Mouse (Mus musculus) forebrain, postnatal 0 days (tissue): ENCODE data around the gene Olfr1042. TPM values are rescaled to one million over a fixed set of nuclear protein-coding genes. Genes with fewer than 3 reads are reported as not detected.
"Not testable (repeated sequence)": the region's sequence is repeated elsewhere in the genome, so short reads cannot be mapped to it uniquely, and the experiment has no call there.

ENCODE experiments used
- ATAC-seq: fragments of 200-750 bp; cut with Nextera tagmentation; 2 replicates; pipeline ENCODE4 v1.8.0; 2017; ENCODE audit warnings: mild to moderate bottlenecking, moderate library complexity
- DNase-seq: peaks from one replicate; pipeline ENCODE4 v3.0.0-alpha.2; 2015
- H3K27ac ChIP-seq: fragments of 300-500 bp; sonication (generic); 2 replicates; pipeline ENCODE4 v1.5.1; 2014; ENCODE audit warnings: low read depth, mild to moderate bottlenecking, antibody characterized with exemption, low read length, moderate library complexity, mixed read lengths
- H3K27me3 ChIP-seq: fragments of 300-500 bp; sonication (generic); 2 replicates; pipeline ENCODE4 v1.6.1; 2014; ENCODE audit warnings: mild to moderate bottlenecking, low read length, mixed read lengths; ENCODE audit not compliant: insufficient read depth
- H3K36me3 ChIP-seq: fragments of 300-500 bp; sonication (generic); 2 replicates; pipeline ENCODE4 v1.6.1; 2014; ENCODE audit warnings: mild to moderate bottlenecking, moderate library complexity; ENCODE audit not compliant: insufficient read depth
- H3K4me1 ChIP-seq: fragments of 300-500 bp; sonication (generic); 2 replicates; pipeline ENCODE4 v1.6.1; 2014; ENCODE audit warnings: antibody characterized with exemption; ENCODE audit not compliant: insufficient read depth
- H3K4me2 ChIP-seq: fragments of 300-500 bp; sonication (generic); 2 replicates; pipeline ENCODE4 v1.6.1; 2014; ENCODE audit warnings: low read depth, mild to moderate bottlenecking, moderate library complexity
- H3K4me3 ChIP-seq: fragments of 300-500 bp; sonication (generic); 2 replicates; pipeline ENCODE4 v1.5.1; 2014; ENCODE audit warnings: low read depth, low read length, mixed read lengths
- H3K9ac ChIP-seq: fragments of 300-500 bp; sonication (generic); 2 replicates; pipeline ENCODE4 v1.6.1; 2014; ENCODE audit warnings: mild to moderate bottlenecking
- H3K9me3 ChIP-seq: fragments of 300-500 bp; sonication (generic); 2 replicates; pipeline ENCODE4 v1.6.1; 2016; ENCODE audit warnings: low read length
- CTCF ChIP-seq: sonication (generic); IDR thresholded peaks from 2 replicates; pipeline ENCODE4 v1.5.1; 2016; ENCODE audit warnings: antibody characterized with exemption, control low read depth, low read depth
- WGBS: fragments of 180-500 bp; shearing (Covaris S2); extraction: QIAGEN DNeasy Blood & Tissue Kit; methylation state at CpG from one replicate; pipeline ENCODE4 v1.1.7; 2014; 5-methylcytosine and 5-hydroxymethylcytosine counted together
- polyA plus RNA-seq: library from polyadenylated mRNA; unstranded; fragments of >200 nt; fragmentation: Nextera tagmentation; extraction: Ambion mirVana; gene quantifications from 2 replicates; pipeline ENCODE4 v1.2.1, GENCODE M21; 2015
- total RNA-seq: library from RNA; depleted of rRNA; stranded (reverse); fragments of >200 nt; gene quantifications from 2 replicates; pipeline ENCODE4 v1.2.3, GENCODE M21; 2014; rRNA removed

Gene Olfr1042
- not detected in 2 replicates for total RNA-seq
- not detected in 2 replicates for polyA plus RNA-seq

- Histone ChIP-seq H3K36me3 (no peaks in the 10 kb centered on the region), H3K27ac (no peak within 1 kb of the TSS), H3K4me1 (no peaks in the 10 kb centered on the region), H3K4me3 (no peak within 1 kb of the TSS), H3K9ac (no peak within 1 kb of the TSS), H3K4me2 (no peak within 1 kb of the TSS), H3K27me3 (no peaks in the 10 kb centered on the region), H3K9me3 (no peaks in the 10 kb centered on the region)
- WGBS: 90% methylated on average over 2 of the region's 2 CpGs
- no peak for DNase-seq
- no peak for TF ChIP-seq CTCF
- no peak for ATAC-seq
Observed at GRCm38 (mm10) chr2:86161738-86162137, at the start of gene Olfr1042. Gene Olfr1042, minus strand, starts transcription at chr2:86161838.

- DNase-seq (no peak), ATAC-seq (no peak)
- Histone ChIP-seq H3K36me3 (no peaks in the 10 kb centered on the region), H3K4me2 (no peak within 1 kb of the TSS), H3K4me1 (no peaks in the 10 kb centered on the region), H3K4me3 (no peak within 1 kb of the TSS), H3K27ac (no peak within 1 kb of the TSS), H3K9ac (no peak within 1 kb of the TSS), H3K27me3 (no peaks in the 10 kb centered on the region), H3K9me3 (no peaks in the 10 kb centered on the region)
- TF ChIP-seq CTCF: no peak
Observed at GRCm38 (mm10) chr2:86202909-86203308, 41.3 kb upstream of the Olfr1042 start, which contains the start of gene Olfr1045. Gene Olfr1045, minus strand, starts transcription at chr2:86203009.

- Histone ChIP-seq H3K4me3 (no peak overlapping the region), H3K4me2 (no peak overlapping the region), H3K9me3 (no peaks in the 10 kb centered on the region), H3K27me3 (no peaks in the 10 kb centered on the region), H3K36me3 (no peaks in the 10 kb centered on the region), H3K27ac (no peak overlapping the region), H3K9ac (no peak overlapping the region), H3K4me1 (no peaks in the 10 kb centered on the region)
- 64% methylated on average over 1 of the region's 1 CpGs for WGBS
- no peak for TF ChIP-seq CTCF
- no peak for ATAC-seq
- DNase-seq: no peak
Observed at GRCm38 (mm10) chr2:86195863-86196262, 34.2 kb upstream of the Olfr1042 start.

DNA sequence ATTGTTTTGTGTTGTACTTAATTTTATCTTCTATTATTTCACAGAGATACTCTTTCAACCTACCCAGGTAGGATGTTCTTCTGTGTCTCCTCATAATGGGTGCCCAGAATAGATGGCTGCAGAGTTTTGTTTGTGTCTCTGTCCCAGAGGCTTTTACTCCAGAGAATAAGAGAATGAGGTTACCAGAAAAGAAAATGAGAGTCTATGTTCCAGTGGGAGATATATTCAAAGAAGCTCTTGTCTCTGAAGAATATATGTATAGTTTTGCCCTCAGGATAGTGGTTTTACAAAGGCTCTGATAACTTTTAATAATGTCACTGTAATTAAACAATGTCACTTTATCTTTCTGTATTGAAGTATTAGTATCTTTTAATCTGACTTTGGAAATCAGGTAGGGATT, 23.9 kb upstream of the Olfr1042 start, which contains the start of gene Olfr52:
Gene Olfr52 (minus strand): TSS at position 101 of the 400 bp plus-strand sequence.
- ATAC-seq (no peak), DNase-seq (no peak)
- no peaks in the 10 kb centered on the region for H3K9me3 ChIP-seq
- no peaks in the 10 kb centered on the region for H3K36me3 ChIP-seq
- H3K27ac ChIP-seq: no peak within 1 kb of the TSS
- no peaks in the 10 kb centered on the region for H3K4me1 ChIP-seq
- H3K4me3 ChIP-seq: no peak within 1 kb of the TSS
- no peak within 1 kb of the TSS for H3K4me2 ChIP-seq
- TF ChIP-seq CTCF: no peak
- H3K9ac ChIP-seq: no peak within 1 kb of the TSS
- no peaks in the 10 kb centered on the region for H3K27me3 ChIP-seq

DNA sequence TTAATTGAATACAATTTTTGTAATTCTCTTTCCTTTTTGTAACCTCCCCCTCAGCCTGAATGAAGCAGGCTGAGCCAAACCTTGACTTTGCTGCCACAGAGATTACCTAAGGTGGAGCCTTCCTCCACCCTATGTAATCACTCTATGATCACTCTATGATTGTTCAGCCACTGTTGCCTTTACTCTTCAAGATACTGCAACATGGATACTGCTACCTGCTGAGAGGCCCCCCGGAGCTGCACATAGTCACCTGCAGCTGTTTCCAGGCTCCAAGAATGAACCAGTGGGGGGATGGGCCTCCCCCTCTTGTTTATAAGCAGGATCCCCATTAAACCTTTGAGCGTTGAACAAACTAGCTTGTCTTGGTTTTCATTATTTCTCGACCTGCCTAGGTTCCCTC, 18.3 kb upstream of the Olfr1042 start:
- Histone ChIP-seq H3K27ac (no peak overlapping the region), H3K36me3 (no peaks in the 10 kb centered on the region), H3K27me3 (no peaks in the 10 kb centered on the region), H3K9me3 (no peaks in the 10 kb centered on the region), H3K4me2 (no peak overlapping the region), H3K4me3 (no peak overlapping the region), H3K9ac (no peak overlapping the region), H3K4me1 (no peaks in the 10 kb centered on the region)
- WGBS: 75% methylated on average over 3 of the region's 3 CpGs
- no peak for TF ChIP-seq CTCF
- ATAC-seq: no peak
- no peak for DNase-seq

GRCm38 (mm10) chr2:86177720-86178119, 16.1 kb upstream of the Olfr1042 start, which contains the start of gene Olfr1044:
Gene Olfr1044, minus strand, starts transcription at chr2:86177820.
- TF ChIP-seq CTCF: no peak
- no peak within 1 kb of the TSS for H3K4me3 ChIP-seq
- no peak within 1 kb of the TSS for H3K27ac ChIP-seq
- H3K4me2 ChIP-seq: no peak within 1 kb of the TSS
- no peak within 1 kb of the TSS for H3K9ac ChIP-seq
- no peaks in the 10 kb centered on the region for H3K36me3 ChIP-seq
- no peaks in the 10 kb centered on the region for H3K4me1 ChIP-seq
- no peak for ATAC-seq
- H3K9me3 ChIP-seq: no peaks in the 10 kb centered on the region
- no peak for DNase-seq
- no peaks in the 10 kb centered on the region for H3K27me3 ChIP-seq

DNA sequence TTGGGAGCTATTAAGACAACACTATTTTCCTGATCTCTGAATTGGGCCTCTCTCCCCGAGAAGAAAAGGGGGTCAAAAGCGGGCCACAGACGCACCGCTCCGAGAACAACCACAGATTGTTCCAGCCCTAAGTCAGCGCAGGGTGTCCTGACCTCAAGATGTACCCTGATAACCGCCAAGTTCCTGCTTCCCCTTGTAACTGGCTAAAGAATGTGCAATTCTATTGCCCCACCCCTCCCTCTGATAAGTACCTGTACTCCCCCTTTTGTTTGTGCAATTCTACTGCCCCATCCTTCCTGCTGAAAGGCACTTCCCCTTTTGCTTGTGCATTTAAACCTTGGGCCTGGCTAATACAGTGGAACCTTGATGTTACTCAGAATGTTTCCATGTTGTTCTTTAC, 13.8 kb upstream of the Olfr1042 start:
- H3K9me3 ChIP-seq, DNase-seq: not testable (repeated sequence)
- 92% methylated on average over 7 of the region's 7 CpGs for WGBS

GRCm38 (mm10) chr2:86167422-86167821, 5.8 kb upstream of the Olfr1042 start, which contains the start of gene Olfr1043:
Gene Olfr1043, minus strand, starts transcription at chr2:86167522.
- DNase-seq (no peak), ATAC-seq (no peak)
- Histone ChIP-seq H3K36me3 (no peaks in the 10 kb centered on the region), H3K27me3 (no peaks in the 10 kb centered on the region), H3K9me3 (no peaks in the 10 kb centered on the region), H3K4me3 (no peak within 1 kb of the TSS), H3K4me1 (no peaks in the 10 kb centered on the region), H3K9ac (no peak within 1 kb of the TSS), H3K4me2 (no peak within 1 kb of the TSS), H3K27ac (no peak within 1 kb of the TSS)
- 90% methylated on average over 2 of the region's 2 CpGs for WGBS
- no peak for TF ChIP-seq CTCF

More for the DNA sequence above, 13.8 kb upstream of the Olfr1042 start:
- ATAC-seq, H3K9ac ChIP-seq, H3K27ac ChIP-seq, H3K4me1 ChIP-seq, H3K36me3 ChIP-seq, H3K4me2 ChIP-seq, H3K4me3 ChIP-seq, H3K27me3 ChIP-seq: not testable (repeated sequence)
